Mouse (Mus musculus) MEL-GATA-1-ER (cell line): ENCODE measurements around the gene Racgap1.

Experiments used
- DNase-seq: peaks from one replicate; pipeline ENCODE4 v3.0.0-alpha.2; 2012; ENCODE audit warnings: low read depth; ENCODE audit errors: extremely low read depth

Racgap1 gene

DNA sequence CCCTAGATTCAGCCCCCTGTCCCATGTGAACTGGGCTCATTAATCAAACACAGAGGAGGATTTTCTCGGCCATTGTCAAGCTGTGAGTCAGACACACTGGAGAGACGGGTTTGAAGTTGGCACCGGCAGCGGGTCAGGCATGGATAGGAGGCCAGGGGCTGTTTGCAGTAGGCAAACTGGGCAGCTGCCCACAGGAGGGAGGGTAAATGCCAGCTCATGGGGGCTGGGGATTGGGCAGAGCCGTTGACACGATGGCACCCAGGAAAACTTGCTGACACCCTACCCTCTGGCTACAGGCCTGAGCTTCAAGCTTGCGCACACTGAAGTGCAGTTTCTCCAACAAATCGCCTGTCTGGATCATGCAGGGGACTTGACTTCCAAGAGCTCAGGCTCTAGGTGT is 59.3 kb downstream of the Racgap1 start:
- DNase-seq, result no peak

DNA sequence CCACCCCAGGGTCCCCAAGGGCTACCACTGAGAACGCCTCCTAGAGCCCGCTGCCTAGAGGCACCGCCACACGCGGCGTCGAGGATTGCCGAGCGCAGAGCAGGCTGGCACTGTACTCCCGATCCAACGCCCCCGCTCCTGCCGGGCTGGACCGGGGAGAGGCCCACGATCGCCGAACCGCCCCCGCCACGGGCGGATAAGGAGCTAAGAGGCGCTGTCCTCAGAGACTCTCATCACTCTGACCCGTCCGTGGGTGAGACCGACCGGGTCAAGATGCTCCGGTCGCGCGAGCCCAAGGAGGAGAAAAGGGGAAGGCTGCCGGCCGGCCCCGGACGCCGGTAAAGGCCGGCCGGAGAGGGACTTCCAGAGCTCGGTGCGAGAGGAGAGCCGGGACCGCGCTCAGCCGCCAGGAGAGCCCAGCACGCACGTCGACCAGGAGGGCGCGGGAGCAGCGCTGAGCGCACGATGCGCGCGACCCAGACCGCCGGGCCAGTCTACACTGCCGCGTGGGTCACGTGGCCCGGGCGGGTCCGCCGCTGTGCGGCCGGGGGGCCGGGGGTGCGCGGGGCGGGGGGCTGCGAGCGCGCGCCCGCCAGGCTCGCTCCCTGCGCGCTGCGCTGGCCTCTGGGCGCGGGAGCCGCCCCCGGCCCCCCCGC is 60.9 kb downstream of the Racgap1 start, which contains the start of gene Aqp5:
Aqp5 (plus strand) TSS at position 354 of the 656 bp plus-strand sequence.
- no peak for DNase-seq

DNA sequence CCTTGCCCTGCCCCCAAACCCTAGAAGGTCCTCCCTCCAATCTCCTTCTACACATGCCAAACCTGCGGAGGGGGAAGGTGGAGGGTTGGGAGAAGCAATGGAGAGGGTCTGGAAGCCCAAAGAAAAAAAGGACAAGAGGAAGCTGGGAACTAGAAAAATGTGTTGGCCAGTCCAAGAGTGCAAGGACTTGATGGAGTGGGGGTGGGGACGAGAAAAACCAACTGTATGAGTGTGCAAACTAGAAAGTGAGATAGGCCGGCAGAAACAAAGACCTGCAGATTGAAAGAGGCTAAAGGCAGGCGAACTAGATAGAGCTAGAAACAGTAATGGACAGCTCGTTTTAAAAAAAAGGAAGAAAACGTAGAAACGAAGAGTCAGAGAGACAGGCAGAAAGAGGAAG is 61.8 kb downstream of the Racgap1 start:
- DNase-seq, result no peak

DNA sequence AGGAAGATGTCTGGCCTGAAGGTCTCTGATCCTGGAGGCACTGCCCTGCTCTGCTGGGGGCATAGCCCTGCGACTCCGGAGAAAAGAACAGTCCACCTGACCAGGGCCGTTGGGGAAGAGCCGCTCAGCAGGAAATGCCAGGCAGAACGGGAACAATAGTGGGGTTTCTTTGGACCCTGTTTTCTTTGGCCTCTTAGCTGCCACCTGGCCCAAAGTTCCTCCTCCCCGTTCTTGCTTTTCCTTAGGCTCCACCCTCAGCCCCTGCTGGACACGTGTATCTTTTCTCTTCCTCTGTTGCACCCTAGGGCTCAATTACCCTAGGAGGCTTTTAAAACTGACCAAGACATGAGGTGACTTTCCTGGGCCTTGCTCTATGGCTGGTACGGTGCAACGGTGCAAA is 62.2 kb downstream of the Racgap1 start:
- no peak for DNase-seq

DNA sequence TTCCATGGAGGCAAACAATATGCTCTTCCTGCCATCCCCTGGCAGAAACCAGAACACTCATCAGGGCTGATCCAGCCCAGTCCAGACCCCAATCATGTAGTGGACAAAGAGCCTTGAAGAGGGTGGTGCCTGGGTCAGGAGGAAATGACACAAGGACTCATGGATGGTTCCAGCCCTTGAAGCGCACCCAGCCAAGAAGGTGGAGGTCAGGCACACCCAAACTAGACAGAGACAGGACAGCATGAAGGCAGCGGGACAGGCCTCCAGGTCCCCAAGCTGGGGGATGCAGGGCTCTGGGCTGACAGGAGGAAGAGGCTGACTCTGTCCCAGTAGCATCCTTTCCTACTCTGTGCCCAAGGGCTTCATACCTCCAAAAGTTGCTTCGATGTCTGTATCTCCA is 64.9 kb downstream of the Racgap1 start:
- DNase-seq, result no peak

DNA sequence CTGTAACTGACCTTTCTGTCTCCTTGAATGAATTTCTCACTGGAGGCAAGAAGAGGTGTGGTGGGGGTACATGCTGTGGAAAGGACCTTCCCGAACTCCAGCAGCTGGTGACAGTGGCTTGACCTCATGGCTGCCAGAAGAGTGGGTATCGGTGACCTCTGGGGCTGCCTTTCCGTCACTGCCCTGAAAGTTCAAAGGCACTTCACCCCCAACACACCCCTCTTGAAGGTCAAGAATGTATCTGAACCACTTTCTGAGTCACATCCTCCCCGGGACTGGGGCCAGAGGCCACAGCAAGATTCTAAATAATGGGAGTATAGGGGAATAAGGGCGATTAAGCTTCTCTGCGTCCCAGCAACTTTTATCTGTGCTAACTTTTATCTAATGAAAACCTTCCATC is 65.7 kb downstream of the Racgap1 start:
- DNase-seq, result no peak

DNA sequence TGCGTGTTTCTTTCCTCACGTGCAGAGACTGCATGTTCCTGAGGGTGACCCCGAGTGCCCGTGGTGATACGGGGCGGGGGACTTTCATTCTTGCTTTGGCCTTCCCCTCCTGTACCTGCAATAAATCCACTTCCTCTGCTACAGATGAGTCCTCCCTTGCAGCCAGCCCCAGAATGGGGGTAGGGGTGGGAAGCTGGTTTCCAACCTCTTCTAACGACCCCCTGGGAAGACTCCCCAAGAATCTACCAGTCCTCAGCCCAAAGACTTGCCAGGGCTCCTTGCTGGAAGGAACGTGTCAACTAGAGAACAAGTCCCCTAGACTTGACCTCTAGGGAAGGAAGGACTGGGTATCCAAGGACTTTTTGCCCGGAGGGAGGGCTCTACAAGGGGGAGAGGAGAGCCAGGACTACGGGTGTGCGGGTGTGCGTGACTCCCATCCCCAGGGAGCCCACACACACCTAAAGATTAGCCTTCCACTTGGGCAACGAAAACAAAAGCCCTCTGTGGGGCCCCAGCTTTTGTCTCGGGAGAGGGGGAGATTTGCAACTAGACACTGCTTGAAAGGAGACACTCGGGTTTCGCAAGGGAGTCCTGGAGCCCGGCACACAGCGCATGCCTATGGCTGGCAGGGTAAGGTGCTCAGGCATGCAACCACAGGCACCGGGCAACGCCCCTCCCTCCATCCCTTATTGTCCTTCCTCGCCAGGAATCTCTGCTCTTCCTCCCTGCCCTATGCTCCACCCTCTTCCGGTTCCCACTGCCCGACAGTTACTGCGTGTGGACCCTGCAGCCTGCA is 66.9 kb downstream of the Racgap1 start:
- no peak for DNase-seq

DNA sequence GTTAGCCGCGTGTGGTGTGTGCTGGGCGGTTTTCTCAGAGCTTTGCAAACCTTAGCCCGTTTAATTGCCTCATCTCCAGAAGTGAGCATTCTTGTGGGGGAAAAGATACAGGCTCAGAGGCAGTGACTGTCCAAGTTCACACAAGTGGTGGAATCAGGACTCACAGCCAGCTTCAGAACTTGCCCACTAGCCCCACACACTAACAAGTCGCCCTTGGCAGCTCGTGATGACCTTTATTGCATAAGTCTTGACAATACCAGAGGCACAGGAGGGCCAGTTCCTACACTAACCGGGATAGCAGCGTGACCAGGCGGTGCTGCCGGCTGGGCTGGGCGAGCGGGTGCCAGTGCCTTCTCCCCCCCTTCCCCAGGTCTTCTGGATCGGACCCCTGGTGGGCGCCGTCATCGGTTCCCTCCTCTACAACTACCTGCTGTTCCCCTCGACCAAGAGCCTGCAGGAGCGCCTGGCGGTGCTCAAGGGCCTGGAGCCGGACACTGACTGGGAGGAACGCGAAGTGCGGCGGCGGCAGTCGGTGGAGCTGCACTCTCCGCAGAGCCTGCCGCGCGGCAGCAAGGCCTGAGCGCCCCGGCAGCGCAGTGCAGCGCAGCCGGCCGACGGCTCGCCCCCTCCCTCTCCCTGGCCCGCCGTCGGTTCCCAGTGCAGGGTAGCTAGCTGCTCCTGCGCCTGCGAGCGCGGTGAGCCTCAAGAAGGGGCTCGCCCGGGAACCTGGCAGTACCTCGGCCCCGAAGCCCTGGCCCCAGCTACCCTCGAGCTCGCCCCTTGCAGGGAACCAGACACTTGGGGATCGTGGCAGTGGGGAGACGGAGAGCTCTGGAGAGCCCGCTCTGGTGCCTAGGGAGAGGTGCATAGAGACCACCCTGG is 67.8 kb downstream of the Racgap1 start:
- no peak for DNase-seq

DNA sequence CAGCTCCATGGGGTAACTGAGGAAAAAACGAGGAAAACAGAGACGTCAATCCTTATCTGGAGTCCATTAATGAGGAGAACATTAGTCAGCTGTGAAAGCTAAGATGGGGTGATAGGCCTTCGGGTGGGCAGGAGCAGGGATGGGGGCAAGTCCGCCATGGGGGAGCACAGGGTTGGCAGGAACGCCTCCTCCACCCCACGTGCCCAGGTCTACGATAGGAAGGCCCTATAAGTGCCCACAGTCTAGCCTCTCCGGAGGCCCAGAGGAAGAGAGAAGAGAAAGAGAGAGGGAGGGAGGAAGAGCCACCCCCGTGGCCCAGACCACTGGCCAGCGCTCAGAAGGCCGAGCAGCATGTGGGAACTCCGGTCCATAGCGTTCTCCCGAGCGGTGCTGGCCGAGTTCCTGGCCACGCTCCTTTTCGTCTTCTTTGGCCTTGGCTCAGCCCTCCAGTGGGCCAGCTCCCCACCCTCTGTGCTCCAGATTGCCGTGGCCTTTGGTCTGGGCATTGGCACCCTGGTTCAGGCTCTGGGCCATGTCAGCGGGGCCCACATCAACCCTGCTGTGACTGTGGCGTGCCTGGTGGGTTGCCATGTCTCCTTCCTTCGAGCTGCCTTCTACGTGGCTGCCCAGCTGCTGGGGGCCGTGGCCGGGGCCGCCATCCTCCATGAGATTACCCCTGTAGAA is 72.5 kb downstream of the Racgap1 start, which contains the start of gene Aqp2:
Aqp2 (plus strand) TSS at position 254 of the 684 bp plus-strand sequence.
- no peak for DNase-seq
